Mouse (Mus musculus) ZHBTc4 (cell line): ENCODE data around the gene Spata16.

ENCODE experiments used
- DNase-seq: peaks from one replicate; pipeline ENCODE4 v3.0.0-alpha.2; 2011; ENCODE audit warnings: low read depth, low spot score

Gene Spata16

GRCm38 (mm10) chr3:26972105-26972504 lies 334.7 kb downstream of the Spata16 start:
- no peak for DNase-seq

- DNase-seq = no peak
Observed at GRCm38 (mm10) chr3:26979603-26980002, 342.2 kb downstream of the Spata16 start.

DNA sequence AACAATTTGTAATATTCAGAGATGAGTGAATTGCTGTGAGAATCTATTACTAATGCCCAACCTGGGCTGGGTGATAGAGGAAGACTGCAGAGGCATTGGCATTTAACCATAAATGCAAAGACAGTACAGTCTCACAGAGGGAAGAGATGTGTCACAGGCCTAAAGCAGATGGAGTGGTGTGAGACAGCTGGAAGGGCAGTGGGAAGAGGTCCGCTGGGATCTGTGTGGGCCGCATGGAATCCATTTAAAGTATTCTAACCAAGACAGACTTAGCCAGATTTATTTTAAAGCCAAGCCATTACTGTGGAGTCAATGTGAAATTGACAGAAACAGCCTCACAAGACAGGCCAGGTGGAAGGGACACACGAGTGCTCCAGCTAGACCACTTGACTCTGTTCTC lies 343.0 kb downstream of the Spata16 start:
- no peak for DNase-seq

GRCm38 (mm10) chr3:26981979-26982623 lies 344.7 kb downstream of the Spata16 start:
- DNase-seq = no peak

DNA sequence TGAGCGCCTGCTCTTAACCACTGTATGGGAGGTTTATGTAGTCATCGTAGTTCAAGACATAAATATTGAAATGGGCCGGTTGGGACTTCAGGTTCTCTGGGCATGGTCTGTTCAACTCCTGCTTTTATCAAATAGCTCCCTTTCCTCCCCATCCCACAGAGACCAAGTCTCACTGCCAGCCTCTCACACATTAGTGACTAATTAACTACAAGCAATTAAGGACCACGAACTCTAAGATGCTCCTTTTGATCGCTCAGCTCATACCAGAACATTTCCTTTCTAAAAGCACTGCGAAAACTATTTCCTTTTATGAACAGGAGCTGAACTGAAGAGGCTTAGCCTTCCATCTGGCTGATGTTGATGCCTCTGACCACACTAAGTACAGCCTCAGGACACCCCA lies 346.3 kb downstream of the Spata16 start:
- no peak for DNase-seq

DNA sequence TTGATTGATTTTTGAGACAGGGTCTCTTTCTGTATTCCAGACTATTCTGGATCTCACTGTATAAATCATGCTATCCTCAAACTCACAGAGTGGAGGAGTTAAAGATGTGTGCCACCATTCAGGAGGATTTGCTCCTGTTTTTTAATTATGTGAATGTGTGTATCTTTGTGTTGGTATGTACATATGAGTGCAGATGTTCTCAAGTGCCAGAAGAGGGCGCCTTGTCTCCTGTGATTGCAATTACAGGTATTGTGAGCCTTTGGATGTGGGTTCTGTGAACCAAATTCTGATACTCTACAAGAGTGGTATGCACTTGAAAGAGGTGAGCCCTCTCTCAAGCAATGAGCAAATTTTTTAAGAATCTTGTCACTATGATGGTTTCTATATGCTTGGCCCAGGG lies 369.4 kb downstream of the Spata16 start:
- peak; percentile 59 for DNase-seq

DNA sequence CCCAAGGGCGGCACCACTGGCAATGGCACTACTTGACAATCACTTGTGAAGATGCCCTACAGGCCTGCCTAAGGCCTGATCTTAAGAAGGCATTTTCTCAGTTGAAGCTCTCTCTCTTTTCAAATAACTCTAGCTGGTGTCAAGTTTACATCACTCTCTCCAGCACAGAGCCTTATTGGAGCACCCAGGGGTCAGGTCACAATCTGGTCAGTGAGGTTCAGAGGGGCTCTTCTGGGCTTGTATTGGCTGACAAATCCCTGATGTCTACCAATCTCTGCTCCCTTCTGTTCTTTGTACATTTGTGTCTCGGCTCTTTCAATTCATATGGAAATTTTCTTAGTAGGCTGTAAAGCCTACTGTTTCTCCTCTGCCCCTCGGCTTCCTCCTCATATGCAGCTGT lies 390.5 kb downstream of the Spata16 start:
- no peak for DNase-seq

DNA sequence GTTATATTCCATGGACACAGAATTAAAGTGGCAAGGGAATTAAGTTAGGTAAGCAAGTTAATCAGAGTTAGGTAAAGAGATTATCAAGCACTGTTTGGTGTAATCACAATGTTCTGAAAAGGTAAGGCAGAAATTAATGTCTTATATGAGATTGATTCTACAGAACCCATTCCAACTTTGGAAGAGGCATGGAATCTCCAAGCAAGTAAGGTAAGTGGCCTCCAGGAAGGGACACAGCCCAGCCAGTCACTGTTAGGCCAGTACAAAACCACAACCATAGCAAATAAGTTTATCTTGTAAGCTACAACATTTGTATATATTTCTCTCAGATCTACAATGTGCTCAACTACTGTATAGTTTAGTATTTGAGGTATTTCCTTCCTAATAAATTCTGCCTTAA lies 391.1 kb downstream of the Spata16 start:
- no peak for DNase-seq

DNA sequence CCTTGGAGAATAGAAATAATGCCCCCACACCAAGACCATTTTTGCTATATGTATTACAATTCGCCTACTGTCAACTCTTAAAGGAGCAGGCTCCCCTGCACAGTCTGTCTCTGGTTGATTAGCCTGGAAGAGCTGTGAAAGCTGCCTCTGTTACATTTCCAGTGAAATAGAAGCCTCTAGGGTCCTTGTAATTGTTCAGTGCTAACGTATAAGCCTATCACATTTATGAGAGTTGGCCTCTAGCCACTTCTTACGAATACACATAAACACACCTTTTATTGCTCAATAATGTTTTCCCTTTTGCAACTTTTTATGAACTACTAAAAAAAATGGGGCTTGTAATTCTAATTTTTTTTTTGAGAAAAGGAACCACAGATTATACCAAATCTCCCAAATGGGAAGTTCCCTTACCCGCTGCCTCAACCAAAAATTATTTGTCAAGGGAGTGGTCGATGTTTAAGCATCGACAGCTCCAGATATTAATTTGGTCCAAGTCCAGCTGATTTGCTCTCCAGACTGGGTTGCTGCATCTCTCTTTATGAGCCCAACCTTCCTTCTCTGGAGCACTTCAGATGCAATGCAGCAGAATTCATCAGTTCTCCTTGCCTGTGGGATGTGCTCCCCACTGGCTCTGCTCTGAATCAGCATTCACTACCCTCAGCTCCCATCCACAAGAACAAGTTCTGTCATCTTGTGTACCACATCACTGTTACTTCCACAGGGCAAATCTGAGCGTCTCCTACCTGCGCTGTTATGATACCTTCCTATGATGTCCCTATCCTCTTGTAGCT lies 392.8 kb downstream of the Spata16 start:
- DNase-seq = no peak
